Mouse (Mus musculus): ENCODE data around the gene Pkig. TPM values are rescaled to one million over a fixed set of nuclear protein-coding genes. Genes with fewer than 3 reads are reported as not detected.
"Not testable (repeated sequence)": the region's sequence is repeated elsewhere in the genome, so short reads cannot be mapped to it uniquely, and the experiment has no call there.

The Pkig gene
- polyA plus RNA-seq, 1 experiment = 64.7 TPM

GRCm38 (mm10) chr2:163615906-163616651 is 42.1 kb upstream of the Pkig start:
- DNase-seq = no peak
- no peak overlapping the region for H3K4me3 ChIP-seq (ENCODE audit: control insufficient read depth, insufficient read depth, low read length)
- WGBS = 88% methylated on average over 4 of the region's 4 CpGs
- peaks cover 82% of the 10 kb centered on the region for H3K36me3 ChIP-seq (ENCODE audit: control insufficient read depth, insufficient read depth, low read length)
- no peak overlapping the region for H3K27ac ChIP-seq (ENCODE audit: control insufficient read depth, insufficient read depth, low read length)
- no peaks in the 10 kb centered on the region for H3K4me1 ChIP-seq (replicated peaks; ENCODE audit: control insufficient read depth, insufficient read depth, low read length)
- TF ChIP-seq CTCF (IDR thresholded peaks at IDR 0.05; ENCODE audit: borderline replicate concordance, control insufficient read depth, extremely low read depth, insufficient read depth, low read length, poor library complexity) (no peak), POLR2A (IDR thresholded peaks at IDR 0.05; ENCODE audit: control insufficient read depth, extremely low read depth, insufficient read depth, low read length, poor library complexity) (no peak)
- no peaks in the 10 kb centered on the region for H3K27me3 ChIP-seq (ENCODE audit: control insufficient read depth, insufficient read depth, low read length)

DNA sequence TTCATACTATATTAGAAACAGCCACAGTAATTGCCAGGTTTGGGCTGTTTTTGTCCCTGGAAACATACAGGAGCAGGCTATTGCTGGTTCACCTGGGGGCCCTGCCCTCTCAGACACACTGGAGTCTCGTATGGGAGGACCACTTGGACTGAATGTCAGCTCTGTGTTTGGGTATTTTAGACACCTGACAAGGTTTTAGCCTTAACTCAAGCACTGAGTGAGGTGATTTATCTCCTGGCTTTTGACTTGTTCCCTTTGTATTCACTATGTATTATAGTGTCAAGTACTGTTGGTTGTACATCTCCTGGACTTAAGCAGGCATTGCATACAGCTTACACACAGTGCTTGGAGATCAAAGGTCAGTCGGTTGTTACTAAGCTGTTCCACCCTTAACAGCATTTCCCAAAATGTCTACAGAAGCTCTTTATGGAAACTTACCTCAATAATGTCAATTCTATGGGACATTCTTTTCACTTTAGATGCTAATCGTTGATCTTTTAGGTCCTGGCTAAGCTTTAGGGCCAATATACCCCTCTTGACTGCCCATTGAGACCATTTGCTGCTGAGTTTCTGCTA is 41.4 kb upstream of the Pkig start:
- Histone ChIP-seq H3K36me3 (ENCODE audit: control insufficient read depth, insufficient read depth, low read length) (peaks cover 86% of the 10 kb centered on the region), H3K4me1 (replicated peaks; ENCODE audit: control insufficient read depth, insufficient read depth, low read length) (no peaks in the 10 kb centered on the region), H3K4me3 (ENCODE audit: control insufficient read depth, insufficient read depth, low read length) (no peak overlapping the region), H3K27me3 (ENCODE audit: control insufficient read depth, insufficient read depth, low read length) (no peaks in the 10 kb centered on the region), H3K27ac (ENCODE audit: control insufficient read depth, insufficient read depth, low read length) (no peak overlapping the region)
- WGBS = 73% methylated on average over 3 of the region's 3 CpGs
- TF ChIP-seq CTCF (IDR thresholded peaks at IDR 0.05; ENCODE audit: borderline replicate concordance, control insufficient read depth, extremely low read depth, insufficient read depth, low read length, poor library complexity) (no peak), POLR2A (IDR thresholded peaks at IDR 0.05; ENCODE audit: control insufficient read depth, extremely low read depth, insufficient read depth, low read length, poor library complexity) (no peak)
- DNase-seq = no peak

- no peak overlapping the region for H3K27ac ChIP-seq (ENCODE audit: control insufficient read depth, insufficient read depth, low read length)
- TF ChIP-seq CTCF (IDR thresholded peaks at IDR 0.05; ENCODE audit: borderline replicate concordance, control insufficient read depth, extremely low read depth, insufficient read depth, low read length, poor library complexity) = no peak
- WGBS = 95% methylated on average over 3 of the region's 3 CpGs
- no peak for DNase-seq
- H3K36me3 ChIP-seq (ENCODE audit: control insufficient read depth, insufficient read depth, low read length) = peaks cover 90% of the 10 kb centered on the region
- no peaks in the 10 kb centered on the region for H3K4me1 ChIP-seq (replicated peaks; ENCODE audit: control insufficient read depth, insufficient read depth, low read length)
- no peak overlapping the region for H3K4me3 ChIP-seq (ENCODE audit: control insufficient read depth, insufficient read depth, low read length)
- H3K27me3 ChIP-seq (ENCODE audit: control insufficient read depth, insufficient read depth, low read length) = no peaks in the 10 kb centered on the region
Observed at GRCm38 (mm10) chr2:163617232-163617863, 40.8 kb upstream of the Pkig start.

- Histone ChIP-seq H3K4me1 (replicated peaks; ENCODE audit: control insufficient read depth, insufficient read depth, low read length) (no peaks in the 10 kb centered on the region), H3K36me3 (ENCODE audit: control insufficient read depth, insufficient read depth, low read length) (peaks cover 93% of the 10 kb centered on the region)
- TF ChIP-seq POLR2A (IDR thresholded peaks at IDR 0.05; ENCODE audit: control insufficient read depth, extremely low read depth, insufficient read depth, low read length, poor library complexity) (no peak), CTCF (IDR thresholded peaks at IDR 0.05; ENCODE audit: borderline replicate concordance, control insufficient read depth, extremely low read depth, insufficient read depth, low read length, poor library complexity) (no peak)
Observed at GRCm38 (mm10) chr2:163617874-163618273, 40.3 kb upstream of the Pkig start.

DNA sequence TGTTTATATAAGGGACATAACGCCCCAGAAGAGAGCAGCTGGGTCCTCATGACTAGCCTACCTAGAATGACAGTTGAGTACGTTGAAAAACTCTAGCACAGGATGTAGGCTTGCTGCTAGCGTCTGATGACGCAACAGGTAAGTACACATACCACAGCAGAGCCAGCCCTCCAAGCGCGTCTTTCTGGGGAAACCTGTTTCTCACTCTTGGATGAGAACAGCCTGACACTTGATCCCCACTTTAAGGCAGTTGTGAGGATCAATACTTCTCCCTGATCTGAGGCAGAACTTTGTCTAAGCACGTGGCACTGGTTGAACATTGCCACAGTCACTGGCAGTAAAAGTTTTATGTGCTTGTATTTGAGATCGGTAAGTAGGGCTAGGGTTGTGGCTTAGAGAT is 37.7 kb upstream of the Pkig start:
- H3K27ac ChIP-seq (ENCODE audit: control insufficient read depth, insufficient read depth, low read length) = no peak overlapping the region

More at GRCm38 (mm10) chr2:163617874-163618273, 40.3 kb upstream of the Pkig start:
- Histone ChIP-seq H3K27ac (ENCODE audit: control insufficient read depth, insufficient read depth, low read length) (no peak overlapping the region), H3K4me3 (ENCODE audit: control insufficient read depth, insufficient read depth, low read length) (no peak overlapping the region), H3K27me3 (ENCODE audit: control insufficient read depth, insufficient read depth, low read length) (no peaks in the 10 kb centered on the region)
- WGBS = 97% methylated on average over 4 of the region's 4 CpGs
- no peak for DNase-seq

DNA sequence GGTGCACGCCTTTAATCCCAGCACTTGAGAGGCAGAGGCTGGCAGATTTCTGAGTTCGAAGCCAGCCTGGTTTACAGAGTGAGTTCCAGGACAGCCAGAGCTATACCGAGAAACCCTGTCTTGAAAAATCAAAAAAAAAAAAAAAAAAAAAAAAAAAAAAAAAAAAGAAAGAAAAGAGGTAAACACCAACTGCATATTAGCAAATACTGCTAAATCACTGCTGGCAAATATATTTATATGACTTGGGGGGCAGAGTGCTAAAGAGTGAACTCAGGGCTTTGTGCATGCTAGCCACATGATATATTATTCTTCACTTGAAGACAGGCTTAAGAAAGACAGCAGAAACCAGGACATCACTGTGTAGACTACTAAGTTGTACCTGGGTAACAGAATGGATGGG is 36.8 kb upstream of the Pkig start:
- H3K4me3 ChIP-seq (ENCODE audit: control insufficient read depth, insufficient read depth, low read length); H3K4me1 ChIP-seq (replicated peaks; ENCODE audit: control insufficient read depth, insufficient read depth, low read length); DNase-seq; H3K27me3 ChIP-seq (ENCODE audit: control insufficient read depth, insufficient read depth, low read length); H3K27ac ChIP-seq (ENCODE audit: control insufficient read depth, insufficient read depth, low read length): not testable (repeated sequence)
- 96% methylated on average over 3 of the region's 3 CpGs for whole genome bisulfite sequencing
- peaks cover 97% of the 10 kb centered on the region for H3K36me3 ChIP-seq (ENCODE audit: control insufficient read depth, insufficient read depth, low read length)

More for the DNA sequence above, 37.7 kb upstream of the Pkig start:
- no peak for DNase-seq
- no peak overlapping the region for H3K4me3 ChIP-seq (ENCODE audit: control insufficient read depth, insufficient read depth, low read length)
- 85% methylated on average over 8 of the region's 8 CpGs for WGBS
- H3K27me3 ChIP-seq (ENCODE audit: control insufficient read depth, insufficient read depth, low read length) = no peaks in the 10 kb centered on the region
- no peak for TF ChIP-seq POLR2A (IDR thresholded peaks at IDR 0.05; ENCODE audit: control insufficient read depth, extremely low read depth, insufficient read depth, low read length, poor library complexity)
- TF ChIP-seq CTCF (IDR thresholded peaks at IDR 0.05; ENCODE audit: borderline replicate concordance, control insufficient read depth, extremely low read depth, insufficient read depth, low read length, poor library complexity) = no peak
- H3K4me1 ChIP-seq (replicated peaks; ENCODE audit: control insufficient read depth, insufficient read depth, low read length) = no peaks in the 10 kb centered on the region
- peaks cover 97% of the 10 kb centered on the region for H3K36me3 ChIP-seq (ENCODE audit: control insufficient read depth, insufficient read depth, low read length)

All from thymus, adult 2 months (tissue).